Mouse (Mus musculus): ENCODE data around the gene Cenpn.

- no peak for TF ChIP-seq CTCF (IDR thresholded peaks at IDR 0.05)
- no peak for TF ChIP-seq POLR2A (IDR thresholded peaks at IDR 0.05; ENCODE audit: insufficient read depth, low read depth, low read length)
- TF ChIP-seq EP300 (IDR thresholded peaks at IDR 0.05; ENCODE audit: insufficient read depth, low read depth, low read length): no peak
Measured at GRCm38 (mm10) chr8:116892130-116892529, 29.4 kb upstream of the Cenpn start.

All from heart, adult 2 months (tissue).